Mouse (Mus musculus) CH12.LX (cell line): ENCODE measurements around the gene Gm6583. TPM values are rescaled to one million over a fixed set of nuclear protein-coding genes. Genes with fewer than 3 reads are reported as not detected.
A peak's percentile ranks its signal among the peaks of the same experiment; 100 is the strongest.

ENCODE experiments used
- DNase-seq: peaks from one replicate; pipeline ENCODE4 v3.0.0-alpha.2; 2013; ENCODE audit errors: extremely low read depth
- H3K27ac ChIP-seq: 2 replicates; pipeline ENCODE4 v1.5.1; 2012; ENCODE audit warnings: low read depth, mild to moderate bottlenecking, control low read depth, moderate library complexity; ENCODE audit not compliant: insufficient read depth
- H3K27me3 ChIP-seq: replicated peaks from 2 replicates; pipeline ENCODE3; 2012; ENCODE audit warnings: inconsistent platforms
- H3K36me3 ChIP-seq, 2 experiments: replicated peaks in 1 of 2; 2 replicates each; pipeline versions ENCODE3 to v1.6.1; 2012; ENCODE audit warnings: inconsistent platforms in 1 of 2, low read length in 1 of 2, mild to moderate bottlenecking in 1 of 2, mixed read lengths in 1 of 2, moderate library complexity in 1 of 2; ENCODE audit not compliant: control insufficient read depth in 1 of 2, insufficient read depth in 1 of 2
- H3K4me1 ChIP-seq, 2 experiments: 2 replicates each; pipeline ENCODE4 v1.6.1; 2012; ENCODE audit warnings: inconsistent platforms in 1 of 2, moderate library complexity in 1 of 2; ENCODE audit not compliant: insufficient read depth in 2 of 2, control insufficient read depth in 1 of 2
- H3K4me2 ChIP-seq: 2 replicates; pipeline ENCODE4 v1.6.1; 2012; ENCODE audit warnings: low read depth, mild to moderate bottlenecking, control low read depth; ENCODE audit not compliant: poor library complexity, insufficient read depth, severe bottlenecking
- H3K4me3 ChIP-seq, 3 experiments: fragments of 150-350 bp in 1 of 3; sonication (generic) in 1 of 3; replicated peaks in 1 of 3; 2 replicates each; pipeline versions ENCODE3 to v1.5.1; 2011 to 2012; ENCODE audit warnings: low read depth in 2 of 3, low read length in 2 of 3, mild to moderate bottlenecking in 2 of 3, moderate library complexity in 2 of 3, control low read depth in 1 of 3, improper control_type of control experiment in 1 of 3, inconsistent platforms in 1 of 3, mixed read lengths in 1 of 3; ENCODE audit not compliant: poor library complexity in 1 of 3
- H3K79me2 ChIP-seq: replicated peaks from 2 replicates; pipeline ENCODE4 v1.6.1; 2012; ENCODE audit warnings: mild to moderate bottlenecking, moderate library complexity; ENCODE audit not compliant: control insufficient read depth, poor library complexity, insufficient read depth, severe bottlenecking; ENCODE audit errors: extremely low read depth
- H3K9ac ChIP-seq: 2 replicates; pipeline ENCODE4 v1.6.1; 2012; ENCODE audit warnings: low read depth, mild to moderate bottlenecking, control low read depth, moderate library complexity; ENCODE audit not compliant: insufficient read depth
- H3K9me3 ChIP-seq: replicated peaks from 2 replicates; pipeline ENCODE3; 2012; ENCODE audit warnings: low read length, inconsistent platforms, mixed read lengths
- BHLHE40 ChIP-seq: IDR thresholded peaks from 2 replicates; pipeline ENCODE4 v1.6.1; 2011; ENCODE audit warnings: mild to moderate bottlenecking, low read depth, low read length, improper control_type of control experiment
- CHD1 ChIP-seq: IDR thresholded peaks from 2 replicates; pipeline ENCODE4 v1.6.1; 2012; ENCODE audit warnings: low read depth, low read length, improper control_type of control experiment, inconsistent platforms
- CHD2 ChIP-seq: IDR thresholded peaks from 2 replicates; pipeline ENCODE4 v1.6.1; 2011; ENCODE audit warnings: low read length, improper control_type of control experiment
- CTCF ChIP-seq, 2 experiments: IDR thresholded peaks in 1 of 2; conservative IDR thresholded peaks in 1 of 2; 2 replicates each; pipeline ENCODE4 v1.5.1; 2011 to 2012; ENCODE audit warnings: low read depth in 2 of 2, low read length in 2 of 2, improper control_type of control experiment in 1 of 2, inconsistent platforms in 1 of 2, mild to moderate bottlenecking in 1 of 2, moderate library complexity in 1 of 2
- E2F4 ChIP-seq: IDR thresholded peaks from 2 replicates; pipeline ENCODE4 v1.6.1; 2011; ENCODE audit warnings: low read depth, low read length, improper control_type of control experiment; ENCODE audit not compliant: insufficient replicate concordance
- ELF1 ChIP-seq: IDR thresholded peaks from 2 replicates; pipeline ENCODE4 v1.6.1; 2014; ENCODE audit warnings: low read depth, mild to moderate bottlenecking, inconsistent platforms, low read length, improper control_type of control experiment
- EP300 ChIP-seq: IDR thresholded peaks from 2 replicates; pipeline ENCODE4 v1.6.1; 2011; ENCODE audit warnings: low read length, improper control_type of control experiment
- HCFC1 ChIP-seq: IDR thresholded peaks from 2 replicates; pipeline ENCODE4 v1.6.1; 2012; ENCODE audit warnings: low read depth, mild to moderate bottlenecking, inconsistent platforms, low read length, improper control_type of control experiment
- JUN ChIP-seq: IDR thresholded peaks from 2 replicates; pipeline ENCODE4 v1.6.1; 2011; ENCODE audit warnings: low read depth, mild to moderate bottlenecking, low read length, improper control_type of control experiment, moderate library complexity; ENCODE audit not compliant: insufficient read depth
- JUND ChIP-seq: conservative IDR thresholded peaks from 2 replicates; pipeline ENCODE4 v1.6.1; 2011; ENCODE audit warnings: low read depth, low read length, improper control_type of control experiment
- KAT2A ChIP-seq: IDR thresholded peaks from 2 replicates; pipeline ENCODE4 v1.6.1; 2012; ENCODE audit warnings: low read length, improper control_type of control experiment, inconsistent platforms; ENCODE audit not compliant: insufficient replicate concordance
- MAFK ChIP-seq: IDR thresholded peaks from 2 replicates; pipeline ENCODE4 v1.6.1; 2011; ENCODE audit warnings: low read length, improper control_type of control experiment; ENCODE audit not compliant: insufficient replicate concordance
- MAX ChIP-seq: IDR thresholded peaks from 2 replicates; pipeline ENCODE4 v1.6.1; 2011; ENCODE audit warnings: low read length, improper control_type of control experiment
- MAZ ChIP-seq: IDR thresholded peaks from 2 replicates; pipeline ENCODE4 v1.6.1; 2012; ENCODE audit warnings: low read depth, mild to moderate bottlenecking, inconsistent platforms, low read length, improper control_type of control experiment, moderate library complexity
- MEF2A ChIP-seq: IDR thresholded peaks from 2 replicates; pipeline ENCODE4 v1.6.1; 2014; ENCODE audit warnings: low read depth, mild to moderate bottlenecking, inconsistent platforms, low read length, improper control_type of control experiment, borderline replicate concordance
- MXI1 ChIP-seq: IDR thresholded peaks from 2 replicates; pipeline ENCODE4 v1.6.1; 2011; ENCODE audit warnings: mild to moderate bottlenecking, low read depth, low read length, improper control_type of control experiment
- MYC ChIP-seq: IDR thresholded peaks from 2 replicates; pipeline ENCODE4 v1.6.1; 2011; ENCODE audit warnings: low read depth, mild to moderate bottlenecking, improper control_type of control experiment, low read length
- PAX5 ChIP-seq: IDR thresholded peaks from 2 replicates; pipeline ENCODE4 v1.6.1; 2012; ENCODE audit warnings: low read length, inconsistent platforms, mixed read lengths
- POLR2A ChIP-seq: IDR thresholded peaks from 2 replicates; pipeline ENCODE4 v1.6.1; 2011; ENCODE audit warnings: low read depth, mild to moderate bottlenecking, improper control_type of control experiment, low read length
- POLR2AphosphoS2 ChIP-seq: IDR thresholded peaks from 2 replicates; pipeline ENCODE4 v1.6.1; 2011; ENCODE audit warnings: low read depth, low read length, improper control_type of control experiment
- RAD21 ChIP-seq: IDR thresholded peaks from 2 replicates; pipeline ENCODE4 v1.6.1; 2011; ENCODE audit warnings: low read depth, mild to moderate bottlenecking, low read length, improper control_type of control experiment, moderate library complexity
- RCOR1 ChIP-seq: conservative IDR thresholded peaks from 2 replicates; pipeline ENCODE4 v1.6.1; 2012; ENCODE audit warnings: low read depth, mild to moderate bottlenecking, inconsistent platforms, low read length, improper control_type of control experiment
- SIN3A ChIP-seq: IDR thresholded peaks from 2 replicates; pipeline ENCODE4 v1.6.1; 2012; ENCODE audit warnings: low read length, improper control_type of control experiment, inconsistent platforms
- SMC3 ChIP-seq: IDR thresholded peaks from 2 replicates; pipeline ENCODE4 v1.6.1; 2011; ENCODE audit warnings: low read depth, low read length, improper control_type of control experiment
- TBP ChIP-seq: conservative IDR thresholded peaks from 2 replicates; pipeline ENCODE4 v1.6.1; 2011; ENCODE audit warnings: low read depth, low read length, improper control_type of control experiment
- ZC3H11A ChIP-seq: IDR thresholded peaks from 2 replicates; pipeline ENCODE4 v1.6.1; 2012; ENCODE audit warnings: low read depth, mild to moderate bottlenecking, inconsistent platforms, low read length, improper control_type of control experiment
- ZKSCAN1 ChIP-seq: IDR thresholded peaks from 2 replicates; pipeline ENCODE4 v1.6.1; 2012; ENCODE audit warnings: low read depth, inconsistent platforms, low read length, improper control_type of control experiment, borderline replicate concordance
- ZMIZ1 ChIP-seq: IDR thresholded peaks from 2 replicates; pipeline ENCODE4 v1.6.1; 2012; ENCODE audit warnings: low read depth, mild to moderate bottlenecking, inconsistent platforms, low read length, improper control_type of control experiment
- ZNF384 ChIP-seq: IDR thresholded peaks from 2 replicates; pipeline ENCODE4 v1.6.1; 2012; ENCODE audit warnings: low read depth, low read length, improper control_type of control experiment, inconsistent platforms
- dilution Hi-C: fragments of 300-500 bp; cut with MboI; formaldehyde crosslinking; loops from 2 replicates; pipeline ENCODE4 v1.14.3; 2020; ENCODE audit warnings: low sequenced_read_pairs; ENCODE audit not compliant: extremely low pct_unique_long_range_greater_than_20kb, extremely low pct_ligation_motif_present
- in situ Hi-C: fragments of 300-500 bp; cut with MboI; formaldehyde crosslinking; loops from 3 replicates; pipeline ENCODE4 v1.14.3; 2019; ENCODE audit warnings: low sequenced_read_pairs, low pct_ligation_motif_present, low pct_unique_long_range_greater_than_20kb, mixed read lengths
- polyA plus RNA-seq: library from polyadenylated mRNA; unstranded; fragments of >175 nt; gene quantifications from 2 replicates; pipeline ENCODE4 v1.2.1, GENCODE M21; 2012; ENCODE audit warnings: low read depth; ENCODE audit not compliant: insufficient read length
- total RNA-seq, 2 experiments: library from RNA; depleted of rRNA; stranded (reverse); fragments of 300-350 nt in 1 of 2; fragments of >200 nt in 1 of 2; gene quantifications; 2 replicates each; pipeline ENCODE4 v1.2.3; 2012 to 2014

The Gm6583 gene
- total and polyA plus RNA-seq, 3 experiments: not detected

DNA sequence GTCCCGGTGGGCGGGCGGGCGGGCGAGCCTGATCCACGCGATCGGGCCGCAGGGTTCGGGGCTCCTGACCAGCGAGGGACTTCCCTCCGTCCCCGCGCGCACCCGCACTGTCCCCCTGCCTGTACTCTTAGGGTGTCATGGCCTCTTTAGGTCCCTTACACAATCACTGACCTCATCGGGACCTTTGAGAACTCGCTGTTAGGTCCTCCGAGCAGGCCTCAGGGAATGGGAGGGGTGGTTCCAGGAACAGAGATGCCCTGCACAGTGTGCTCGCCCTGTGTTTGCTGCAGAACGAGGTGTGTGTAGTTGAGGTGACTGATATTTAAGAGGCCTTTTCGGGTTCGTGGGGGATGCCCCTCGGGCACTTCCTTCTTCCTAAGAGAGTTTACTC is 12.6 kb downstream of the Gm6583 start:
- peaks cover 22 to 62% of the 10 kb centered on the region in 2 experiments for H3K36me3 ChIP-seq
- H3K4me3 ChIP-seq: peak overlapping the region; percentile 98 to 100 (median 99)
- peaks cover 4 to 42% of the 10 kb centered on the region in 2 experiments; a peak in 2 of 4 replicates for H3K4me1 ChIP-seq
- no peaks in the 10 kb centered on the region for H3K27me3 ChIP-seq
- peaks cover 7% of the 10 kb centered on the region for H3K79me2 ChIP-seq
- H3K4me2 ChIP-seq: peak overlapping the region; percentile 12
- TF ChIP-seq MAZ (no peak), SIN3A (no peak; the same call in 1 of the 2 replicates), HCFC1 (no peak), ZC3H11A (no peak), MXI1 (no peak), CTCF (conservative IDR thresholded peaks at IDR 0.05 in 1 of 2, IDR thresholded peaks at IDR 0.05 in 1 of 2; ENCODE audit: low read depth in 2 of 2, low read length in 2 of 2) (no peak), ZKSCAN1 (no peak), JUN (no peak), SMC3 (no peak), ZMIZ1 (no peak), KAT2A (no peak), MYC (no peak), POLR2A (no peak), CHD1 (no peak), POLR2AphosphoS2 (no peak)
- no peaks in the 10 kb centered on the region for H3K9me3 ChIP-seq
- peak overlapping the region; percentile 68 for H3K9ac ChIP-seq
- no peak overlapping the region for H3K27ac ChIP-seq
- dilution Hi-C loops (no loop called here), in situ Hi-C loops (no loop called here)
- DNase-seq: peak; percentile 45

DNA sequence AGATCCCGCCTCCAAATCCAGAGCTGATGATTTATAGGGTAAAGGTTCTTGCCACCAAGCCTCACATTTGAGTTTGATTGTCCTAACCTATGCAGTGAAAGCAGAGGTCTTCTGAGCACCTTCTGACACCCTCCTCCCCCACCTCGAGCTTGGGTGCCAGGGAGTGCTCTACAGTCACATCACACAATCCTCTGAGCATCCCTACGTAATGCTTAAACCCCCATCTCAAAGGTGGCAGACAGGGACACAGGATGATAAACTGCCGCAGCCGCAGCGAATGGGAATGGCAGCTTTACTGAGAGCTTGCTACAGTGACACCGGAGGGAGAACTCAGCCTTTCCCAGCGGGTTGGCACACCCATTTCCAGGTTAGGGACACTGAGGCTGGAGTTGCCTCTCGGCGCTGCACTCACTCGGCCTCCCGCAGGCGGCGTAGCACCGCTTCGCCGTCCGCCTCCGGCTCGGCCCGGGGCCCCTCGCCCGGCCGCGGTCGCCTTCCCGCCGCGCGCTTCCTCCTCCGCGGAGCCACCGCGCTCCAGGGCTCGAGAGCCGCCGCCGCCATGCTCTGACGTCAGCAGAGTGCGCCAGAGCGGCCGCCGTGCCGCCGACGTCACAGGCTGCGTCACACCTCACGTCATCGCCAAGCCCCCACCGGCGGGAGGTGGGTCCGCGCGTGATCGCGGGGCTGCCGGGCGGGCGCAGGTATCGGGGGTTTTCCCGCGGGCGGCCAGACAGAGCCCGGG is 13.2 kb downstream of the Gm6583 start, which contains the start of the genes Srrd and Hps4:
Srrd (minus strand) TSS at position 578 of the 742 bp plus-strand sequence.
Hps4 (plus strand) TSS at position 621 of the 742 bp plus-strand sequence.
- peaks cover 4 to 42% of the 10 kb centered on the region in 2 experiments; a peak in 2 of 4 replicates for H3K4me1 ChIP-seq
- in situ Hi-C loops (no loop called here), dilution Hi-C loops (no loop called here)
- peak within 1 kb of the TSS; percentile 74 for H3K4me2 ChIP-seq
- peaks cover 7% of the 10 kb centered on the region for H3K79me2 ChIP-seq
- H3K36me3 ChIP-seq: peaks cover 23 to 62% of the 10 kb centered on the region in 2 experiments
- H3K27me3 ChIP-seq: no peaks in the 10 kb centered on the region
- peak within 1 kb of the TSS; percentile 88 for H3K9ac ChIP-seq
- H3K9me3 ChIP-seq: no peaks in the 10 kb centered on the region
- H3K27ac ChIP-seq: no peak within 1 kb of the TSS
- peak within 1 kb of the TSS; percentile 98 to 100 (median 99) for H3K4me3 ChIP-seq
- peak; percentile 71 for DNase-seq
- TF ChIP-seq POLR2AphosphoS2 (no peak), MAFK (no peak), CTCF (conservative IDR thresholded peaks at IDR 0.05 in 1 of 2, IDR thresholded peaks at IDR 0.05 in 1 of 2; ENCODE audit: low read depth in 2 of 2, low read length in 2 of 2) (no peak), E2F4 (no peak), MAX (no peak; the same call in 1 of the 2 replicates), PAX5 (no peak), TBP (no peak), ZC3H11A (no peak), RAD21 (no peak), JUN (no peak), POLR2A (peak; percentile 69), JUND (no peak), KAT2A (peak; percentile 16; the same call in 1 of the 2 replicates), SIN3A (peak; percentile 81), CHD2 (no peak), EP300 (no peak), BHLHE40 (peak; percentile 76), ZMIZ1 (peak; percentile 58), ZNF384 (no peak), MXI1 (peak; percentile 54; the same call in 1 of the 2 replicates), ELF1 (peak; percentile 73), HCFC1 (peak; percentile 83), RCOR1 (no peak), MEF2A (peak; percentile 68), ZKSCAN1 (no peak), MAZ (peak; percentile 81), MYC (no peak)
